Mouse (Mus musculus) liver, embryonic 18 days (tissue): Measurements from ENCODE around the gene Pon3. TPM values are rescaled to one million over a fixed set of nuclear protein-coding genes. Genes with fewer than 3 reads are reported as not detected.

Source experiments
- polyA plus RNA-seq: library from polyadenylated mRNA; depleted of rRNA; stranded (reverse); fragments of >200 nt; gene quantifications from 2 replicates; pipeline ENCODE4 v1.2.3, GENCODE M21; 2012; rRNA removed

Gene Pon3
- polyA plus RNA-seq, result 24.2 and 27.1 TPM in 2 replicates

GRCm38 (mm10) chr6:5255722-5256451 is at the start of gene Pon3:
Gene Pon3, minus strand, starts transcription at chr6:5256286.

GRCm38 (mm10) chr6:5298092-5298554 is 42.0 kb upstream of the Pon3 start, which contains the start of gene Pon2:
Gene Pon2, minus strand, starts transcription at chr6:5298455.

GRCm38 (mm10) chr6:5193693-5194092 is 62.4 kb downstream of the Pon3 start, which contains the start of gene Pon1:
Gene Pon1, minus strand, starts transcription at chr6:5193946.

Other genes with a start within 250 kb of the Pon3 start
- gene Pon1, start 62.3 kb downstream of the Pon3 start, polyA plus RNA-seq, result 113 and 163 TPM in 2 replicates
- gene Pon2, start 42.2 kb upstream of the Pon3 start, polyA plus RNA-seq, result 22.4 and 24.6 TPM in 2 replicates
- 1.9 TPM in 2 replicates for gene Asb4, start 127.1 kb upstream of the Pon3 start, polyA plus RNA-seq
- gene Pdk4, start 240.0 kb upstream of the Pon3 start, polyA plus RNA-seq, result 16.0 and 21.4 TPM in 2 replicates